Mouse (Mus musculus) fibroblast of lung, adult 2 months (primary cell): ENCODE measurements around the gene Klf6.

Experiments used
- DNase-seq: peaks from one replicate; pipeline ENCODE4 v3.0.0-alpha.2; 2011; ENCODE audit warnings: low read depth

Gene Klf6

DNA sequence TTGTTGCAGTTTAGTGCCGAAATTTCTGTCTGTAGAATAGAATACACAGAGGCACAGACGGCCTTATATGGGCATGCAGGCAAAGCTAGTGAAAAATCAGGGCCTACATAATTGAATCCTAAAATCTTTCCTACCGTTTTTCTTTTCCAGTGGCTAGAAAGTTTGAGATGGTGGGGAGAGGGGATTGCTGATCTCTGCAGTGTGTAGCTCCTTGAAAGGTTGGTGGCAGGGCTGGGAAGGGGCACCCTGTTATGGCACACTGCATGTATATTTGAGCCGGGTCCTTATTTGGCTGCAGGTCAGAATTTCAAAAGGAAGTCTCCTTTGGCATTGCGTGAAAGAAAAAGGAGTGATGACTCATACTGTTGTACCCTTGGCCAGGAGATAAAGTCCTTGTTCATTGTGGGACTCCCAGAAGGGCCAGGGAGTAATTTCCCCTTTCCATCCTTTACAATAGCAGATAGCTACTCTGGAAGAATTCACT is 2.2 kb downstream of the Klf6 start:
- DNase-seq, result no peak

DNA sequence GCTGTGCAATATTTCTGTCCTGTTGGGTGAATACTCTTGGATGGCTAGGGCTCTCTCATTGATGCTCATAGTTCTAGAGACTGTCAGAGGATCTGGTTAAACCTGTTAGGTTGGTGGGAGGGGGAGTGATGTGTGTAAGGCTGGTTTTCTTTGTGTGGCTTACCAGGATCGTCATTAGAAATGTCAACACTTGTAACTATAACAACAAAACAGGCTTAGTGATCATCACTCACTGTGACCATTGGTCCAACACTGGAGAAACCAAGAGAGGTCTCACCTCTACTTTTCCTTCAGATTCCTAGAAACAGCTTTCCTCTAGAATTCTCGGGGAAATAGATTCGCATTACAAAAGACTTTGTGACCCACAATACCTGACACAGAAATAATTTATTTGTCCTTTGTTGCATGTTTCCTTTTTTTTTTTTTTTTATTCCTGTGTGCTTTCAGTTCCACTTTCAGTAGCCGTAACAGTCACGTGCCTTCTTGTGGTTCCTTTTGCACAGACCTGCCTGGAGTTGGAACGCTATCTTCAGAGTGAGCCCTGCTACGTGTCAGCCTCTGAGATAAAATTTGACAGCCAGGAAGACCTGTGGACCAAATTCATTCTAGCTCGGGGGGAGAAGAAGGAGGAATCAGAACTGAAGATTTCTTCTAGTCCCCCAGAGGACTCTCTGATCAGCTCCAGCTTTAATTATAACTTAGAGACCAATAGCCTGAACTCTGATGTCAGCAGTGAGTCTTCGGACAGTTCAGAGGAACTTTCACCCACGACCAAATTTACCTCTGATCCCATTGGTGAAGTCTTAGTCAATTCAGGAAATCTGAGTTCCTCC is 3.2 kb downstream of the Klf6 start:
- DNase-seq, result no peak

DNA sequence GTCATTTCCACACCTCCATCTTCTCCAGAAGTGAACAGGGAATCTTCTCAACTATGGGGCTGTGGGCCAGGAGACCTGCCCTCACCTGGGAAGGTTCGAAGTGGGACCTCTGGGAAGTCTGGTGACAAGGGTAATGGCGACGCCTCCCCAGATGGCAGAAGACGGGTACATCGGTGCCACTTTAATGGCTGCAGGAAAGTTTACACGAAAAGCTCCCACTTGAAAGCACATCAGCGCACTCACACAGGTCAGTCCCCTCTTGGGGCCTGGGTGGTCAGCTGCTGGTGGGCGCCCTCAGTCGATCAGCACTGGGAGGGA is 3.8 kb downstream of the Klf6 start:
- no peak for DNase-seq

DNA sequence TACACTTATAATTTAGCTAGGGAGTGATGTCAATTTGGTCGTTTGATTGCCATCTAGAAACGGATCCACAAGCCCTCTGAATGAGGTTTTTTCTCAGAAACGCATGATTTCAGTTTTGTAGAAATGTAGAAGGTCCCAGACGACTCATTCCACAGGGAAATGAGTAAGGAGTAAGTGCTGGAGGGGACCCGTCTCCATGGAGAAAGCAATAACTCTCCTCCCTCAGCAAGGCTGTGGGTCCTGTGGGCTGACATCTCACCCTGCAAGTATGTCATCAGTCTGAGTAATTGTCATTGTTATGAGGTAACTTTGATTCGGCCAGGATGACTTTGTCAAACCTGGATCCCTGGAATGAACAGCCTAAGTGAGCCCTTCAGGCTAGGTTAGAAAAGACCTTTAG is 4.8 kb downstream of the Klf6 start:
- DNase-seq, result no peak

DNA sequence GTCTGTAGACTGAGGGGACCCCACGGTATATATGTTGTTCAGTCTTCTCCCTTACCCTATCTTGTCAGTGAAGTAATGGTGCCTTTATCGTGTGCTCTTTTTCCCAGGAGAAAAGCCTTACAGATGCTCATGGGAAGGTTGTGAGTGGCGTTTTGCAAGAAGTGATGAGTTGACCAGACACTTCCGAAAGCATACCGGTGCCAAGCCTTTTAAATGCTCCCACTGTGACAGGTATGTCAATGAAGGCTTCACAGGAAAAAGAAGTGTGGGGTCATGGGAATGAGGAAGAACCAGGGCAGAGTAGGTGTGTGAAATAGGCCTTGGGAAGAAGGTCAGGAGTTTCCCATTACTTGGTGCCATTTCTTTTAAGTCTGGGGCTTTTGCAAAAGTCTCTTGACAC is 5.2 kb downstream of the Klf6 start:
- DNase-seq, result no peak

DNA sequence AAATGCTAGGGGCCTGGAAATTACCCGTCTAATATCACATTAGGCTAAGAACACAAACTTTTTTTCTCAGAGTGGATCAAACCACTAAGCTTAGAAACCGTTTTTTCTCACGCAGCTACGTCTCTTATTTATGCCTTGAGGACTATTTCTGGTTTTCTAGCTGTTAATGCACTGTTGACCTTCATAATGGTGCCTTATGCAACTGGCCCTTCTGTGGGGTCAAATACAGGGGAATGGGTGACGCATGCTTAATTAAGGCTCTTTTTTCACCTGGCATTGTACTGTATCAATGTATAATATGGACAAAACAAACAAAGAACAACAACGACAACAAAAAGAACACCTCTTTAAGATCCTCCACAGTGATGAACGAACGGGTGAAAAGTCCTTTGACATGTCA is 7.1 kb downstream of the Klf6 start:
- no peak for DNase-seq

DNA sequence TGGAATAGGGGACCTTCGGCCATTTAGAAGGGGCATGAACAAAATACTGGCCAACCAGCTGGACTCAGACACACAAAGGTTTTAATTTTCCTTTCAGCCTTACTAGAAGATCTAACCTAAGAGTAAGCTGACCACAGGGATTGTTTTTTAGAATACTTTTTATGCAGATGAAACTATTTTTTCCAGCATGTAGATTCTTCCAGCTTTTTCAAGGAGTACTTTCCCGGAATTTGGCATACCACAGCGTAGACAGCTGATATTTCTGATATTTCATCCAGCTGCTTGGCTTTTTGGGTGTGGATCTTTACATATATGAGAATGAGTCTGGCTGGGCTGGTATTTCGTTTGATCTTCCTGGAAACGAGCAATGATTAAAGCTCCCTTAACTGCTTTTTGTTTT is 8.2 kb downstream of the Klf6 start:
- no peak for DNase-seq

DNA sequence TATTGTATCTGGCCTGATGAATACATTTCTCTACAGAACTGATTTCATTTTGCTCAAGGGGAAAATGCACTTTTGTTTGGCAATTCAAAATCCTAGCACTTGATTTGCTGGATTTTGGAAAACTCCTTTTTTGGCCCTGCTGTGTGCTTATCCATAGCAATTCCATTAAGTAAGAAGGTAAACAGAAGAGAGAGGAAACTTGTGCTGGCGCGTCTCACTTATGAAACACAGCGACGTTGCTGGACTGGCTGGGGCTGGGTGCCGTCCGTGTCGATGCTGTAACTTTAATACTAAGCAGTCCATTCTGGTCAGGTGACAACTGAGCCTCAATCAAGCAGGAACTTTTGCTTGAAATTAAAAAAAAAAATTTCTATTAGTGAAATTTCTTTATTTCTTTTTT is 8.6 kb downstream of the Klf6 start:
- DNase-seq, result no peak

DNA sequence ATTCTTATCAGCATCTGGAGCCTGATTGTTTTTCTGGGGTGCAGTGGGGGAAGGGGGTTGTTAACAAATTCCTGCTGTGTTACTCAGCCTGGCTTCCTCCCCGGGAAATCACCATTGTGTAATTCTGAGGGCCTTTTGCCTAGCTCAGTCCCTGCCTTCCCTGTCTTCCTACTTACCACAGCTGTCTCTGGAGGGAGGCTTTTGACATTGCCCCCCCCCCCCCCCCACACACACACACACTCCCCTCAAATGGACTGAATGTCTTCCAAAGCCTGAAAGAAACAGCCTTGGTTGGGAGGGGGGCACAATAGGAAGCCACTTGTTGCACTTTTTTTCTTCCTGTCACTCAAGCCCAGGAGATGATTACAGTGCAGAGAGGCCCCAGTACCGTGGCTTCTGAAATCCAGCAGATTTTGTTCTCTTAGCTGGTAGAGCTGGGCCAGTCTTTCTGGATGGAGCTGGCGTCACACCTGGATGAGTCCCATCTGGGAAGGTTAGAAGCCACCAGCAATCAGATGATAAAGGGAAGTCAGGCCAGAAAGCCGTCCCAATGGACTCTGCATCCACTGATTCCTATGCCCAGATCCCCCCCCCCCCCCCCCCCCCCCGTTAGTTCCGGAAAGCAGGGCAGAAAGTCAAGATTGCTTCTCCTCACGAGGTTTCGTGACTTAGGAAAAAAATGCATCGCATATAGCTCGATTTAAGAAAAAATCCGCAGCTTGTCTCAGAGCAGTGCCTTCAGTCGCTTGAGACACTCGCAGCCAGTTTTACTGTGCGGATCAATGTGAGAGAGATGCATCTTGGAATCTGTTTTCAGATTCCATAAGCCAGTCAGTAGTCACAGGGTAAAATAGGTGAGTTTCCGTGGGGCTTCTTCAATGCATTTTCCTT is 9.3 kb downstream of the Klf6 start:
- no peak for DNase-seq

DNA sequence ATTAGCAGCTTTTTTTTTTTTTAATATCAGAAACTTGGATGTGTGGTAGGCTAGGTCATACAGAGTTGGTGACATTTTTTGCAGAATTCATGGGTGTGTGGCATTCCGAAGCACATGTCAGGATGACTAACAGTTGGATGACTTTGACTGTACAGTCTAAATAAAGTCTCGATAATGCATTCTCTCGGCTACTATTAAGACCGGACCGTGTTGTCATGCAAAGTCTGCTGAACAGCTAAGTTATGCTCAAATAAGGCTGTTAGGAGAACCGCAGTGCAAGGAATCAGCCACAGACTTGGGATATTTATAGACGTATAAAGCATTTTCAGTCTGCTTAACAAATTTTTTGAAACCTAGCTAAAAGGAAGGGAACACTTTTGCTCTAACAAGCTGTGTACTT is 10.1 kb downstream of the Klf6 start:
- DNase-seq, result no peak

DNA sequence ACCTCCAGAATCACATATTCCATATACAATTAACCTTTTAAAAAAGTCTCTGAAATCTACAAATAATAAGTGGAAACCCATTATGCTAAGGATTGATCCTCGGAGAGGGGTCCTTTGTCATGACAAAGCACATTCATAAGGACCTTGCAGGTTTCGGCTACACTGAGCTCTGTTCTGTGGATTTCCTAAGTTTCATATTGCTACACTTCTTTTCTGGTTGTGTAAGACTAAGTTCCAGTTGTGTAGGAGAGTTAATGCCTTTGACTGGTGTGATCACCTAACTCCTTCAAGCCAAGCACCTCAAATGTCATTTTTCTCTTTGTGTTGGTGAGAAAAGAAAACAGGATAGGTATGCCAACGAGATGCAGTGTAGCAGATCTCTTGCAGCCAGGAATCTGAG is 12.4 kb downstream of the Klf6 start:
- DNase-seq, result no peak

DNA sequence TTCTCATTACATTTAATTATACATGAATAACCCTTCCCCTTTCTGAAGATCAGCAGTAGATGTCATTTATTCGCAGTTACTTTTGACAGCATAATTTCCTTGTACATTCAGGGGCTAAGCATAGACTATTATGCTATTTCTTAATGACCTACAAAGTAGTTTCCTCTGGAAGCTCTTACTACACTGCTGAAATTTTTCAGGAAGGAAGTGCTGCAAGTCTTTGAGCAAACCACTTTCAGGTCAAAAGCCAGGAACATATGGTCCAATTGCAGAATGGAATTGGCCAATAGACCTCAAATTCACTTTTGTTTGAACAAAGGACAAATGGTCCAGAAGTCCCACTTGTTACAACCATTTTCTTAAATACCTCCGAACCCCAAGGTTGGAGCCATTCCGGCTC is 14.2 kb downstream of the Klf6 start:
- DNase-seq, result no peak

DNA sequence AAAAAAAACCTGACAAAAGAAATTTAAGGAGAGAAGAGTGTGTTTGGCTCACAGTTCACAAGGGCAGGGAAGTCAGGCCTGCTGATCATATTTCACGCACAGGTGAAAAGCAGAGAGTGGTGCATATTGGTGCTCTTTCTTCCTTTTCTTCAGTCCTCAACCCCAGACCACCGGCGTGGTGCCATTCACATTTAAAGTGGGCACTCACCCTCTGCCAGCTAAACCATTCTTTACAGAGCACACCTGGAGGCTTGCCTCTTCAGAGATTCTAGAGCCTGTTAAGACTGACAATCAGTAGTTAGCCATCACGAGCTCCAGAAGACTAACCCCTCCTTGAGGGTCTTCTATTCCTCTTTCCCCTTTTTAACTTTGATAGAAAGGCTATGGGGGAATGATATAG is 17.5 kb downstream of the Klf6 start:
- DNase-seq, result no peak

DNA sequence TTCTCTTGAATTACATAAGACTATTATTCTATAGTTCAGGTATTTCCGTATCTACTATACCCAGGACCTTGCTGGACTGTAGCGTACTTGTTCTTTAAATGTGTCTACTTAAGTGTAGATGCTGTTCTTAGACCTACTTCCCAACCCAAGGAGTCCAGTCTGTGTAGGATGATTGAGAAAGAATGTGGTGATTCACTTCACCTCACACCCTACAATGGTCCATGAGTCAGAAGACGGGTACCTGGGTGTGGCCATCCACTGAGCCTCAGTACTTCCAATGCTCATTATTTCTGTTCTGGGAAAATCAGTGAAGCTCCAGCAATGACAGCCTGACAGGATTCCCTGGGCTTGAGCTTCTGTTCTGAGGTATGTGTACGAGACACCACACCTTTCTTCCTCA is 25.5 kb downstream of the Klf6 start:
- DNase-seq, result no peak

DNA sequence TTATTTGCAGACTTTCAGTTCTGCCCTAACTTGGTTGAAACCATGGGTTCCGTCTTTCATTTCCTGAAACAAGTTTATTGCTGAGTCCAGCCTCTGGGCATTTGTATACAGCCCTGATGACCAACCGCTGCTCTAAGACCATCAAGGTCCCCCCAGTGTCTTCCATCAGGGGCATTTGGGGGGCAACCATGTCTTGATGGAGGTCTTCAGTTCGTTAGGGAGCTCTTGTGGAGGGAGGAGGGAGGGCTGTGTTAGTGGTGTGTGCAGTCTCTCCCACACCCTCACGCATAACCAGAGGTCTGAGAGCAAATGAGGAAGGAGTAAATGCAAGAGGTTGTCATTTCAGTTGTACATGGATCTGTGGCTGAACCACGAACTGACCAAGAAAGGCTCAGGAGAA is 26.9 kb downstream of the Klf6 start:
- no peak for DNase-seq

DNA sequence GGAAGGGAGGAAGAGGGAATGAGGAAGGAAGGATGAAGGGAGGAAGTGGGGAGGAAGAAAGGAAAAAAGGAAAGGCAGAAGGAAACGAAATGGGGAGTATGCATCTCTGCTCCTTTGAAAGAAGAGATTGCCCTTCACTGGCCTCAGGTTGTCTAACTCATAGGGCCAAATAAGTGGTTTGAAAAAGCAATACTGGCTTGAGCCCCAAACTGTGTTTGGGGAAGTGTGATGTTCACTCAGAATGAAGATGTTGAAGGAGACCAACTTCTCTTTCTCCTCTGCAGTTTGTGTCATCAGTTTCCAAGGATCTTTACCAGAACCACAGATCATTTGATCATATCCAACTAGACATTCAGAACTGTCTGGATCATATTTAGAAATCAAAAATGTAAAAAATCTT is 27.4 kb downstream of the Klf6 start:
- no peak for DNase-seq

DNA sequence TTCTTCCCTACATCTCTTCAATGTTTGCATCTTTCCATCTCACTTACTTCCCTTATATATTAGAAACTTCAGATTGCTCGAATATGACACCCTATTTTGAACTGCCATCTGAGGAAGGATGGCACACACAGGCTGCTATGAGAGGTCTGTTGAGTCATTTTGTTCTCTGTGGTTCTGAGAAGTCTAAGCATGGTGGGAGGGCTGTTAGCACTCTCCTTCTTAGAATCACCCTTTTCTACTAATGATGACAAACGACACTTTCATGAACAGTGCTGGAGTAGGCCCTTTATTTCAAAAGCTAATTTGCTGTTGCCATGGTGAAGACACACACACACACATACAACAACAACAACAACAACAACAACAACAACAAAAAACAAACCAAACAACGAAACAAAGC is 28.8 kb downstream of the Klf6 start:
- DNase-seq, result no peak

DNA sequence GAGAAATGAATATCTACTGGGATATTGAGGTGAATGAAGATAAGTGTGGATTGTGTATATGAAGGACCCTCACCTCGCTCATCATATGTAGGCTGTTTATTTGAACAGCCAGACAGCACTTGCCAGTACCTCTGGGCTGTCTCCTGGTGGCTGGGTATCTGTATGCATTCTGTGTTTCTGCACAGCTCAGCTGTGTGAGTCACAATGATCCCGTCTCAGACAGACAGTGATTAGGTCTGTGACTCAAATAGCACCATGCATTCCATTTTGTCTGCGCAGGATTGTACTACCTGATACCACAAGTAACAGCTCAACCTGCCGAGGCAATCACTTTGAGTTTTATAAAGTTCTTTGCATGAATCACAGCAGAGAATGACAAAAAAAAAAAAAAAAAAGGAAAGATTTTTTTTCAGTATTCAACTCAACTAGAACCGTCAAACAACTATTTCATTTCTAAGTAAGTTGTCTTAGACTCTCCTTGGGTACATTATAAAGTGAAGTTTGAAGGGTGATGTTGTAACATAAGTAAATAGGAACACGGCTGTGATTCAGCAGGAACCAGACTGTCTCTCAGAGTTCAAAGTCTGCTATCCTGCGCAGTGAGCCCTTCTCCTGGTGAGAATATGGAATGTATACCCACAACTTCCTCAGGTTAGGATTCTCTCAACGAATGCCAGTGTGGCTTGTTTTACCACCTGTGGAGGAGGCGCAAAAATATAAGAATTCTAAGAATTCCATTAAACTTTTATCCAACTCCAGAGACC is 31.6 kb downstream of the Klf6 start:
- no peak for DNase-seq

DNA sequence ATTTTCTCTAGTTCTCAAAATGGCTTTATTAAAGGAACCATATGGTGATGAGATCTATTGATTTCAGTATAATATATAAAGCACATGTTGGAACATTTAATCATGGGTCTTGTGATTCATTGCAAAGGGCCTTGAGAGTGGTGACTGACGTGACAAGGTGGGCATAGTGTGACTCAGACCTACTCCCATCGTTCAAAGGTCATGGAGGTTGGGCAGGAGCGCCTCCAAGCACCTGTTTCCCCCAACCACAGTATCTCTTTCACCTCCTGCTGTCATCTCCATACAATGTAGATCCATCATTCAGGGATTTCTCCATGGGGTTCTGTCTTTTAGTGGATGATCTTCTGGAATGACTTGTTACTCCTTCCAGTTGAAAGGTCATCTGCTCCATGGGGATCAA is 33.6 kb downstream of the Klf6 start:
- DNase-seq, result no peak

DNA sequence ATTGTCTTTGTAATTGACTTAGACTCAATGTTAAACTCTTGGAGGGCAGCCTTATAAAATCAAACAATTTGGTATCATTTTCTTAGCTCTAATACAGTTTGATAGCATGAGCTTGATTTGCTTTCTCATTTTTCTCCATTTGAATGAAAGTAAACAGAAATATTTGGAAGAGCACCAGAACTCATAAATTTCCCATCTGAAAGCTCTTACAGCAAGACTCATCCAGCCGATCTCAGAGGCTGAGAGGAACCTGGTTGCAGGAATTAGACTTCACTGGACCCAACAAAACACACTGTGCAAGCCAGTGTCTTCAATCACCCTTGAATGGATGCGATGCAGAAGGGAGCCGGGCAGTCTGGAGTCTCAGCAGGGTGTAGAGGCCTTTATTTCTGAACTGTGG is 34.6 kb downstream of the Klf6 start:
- DNase-seq, result no peak

DNA sequence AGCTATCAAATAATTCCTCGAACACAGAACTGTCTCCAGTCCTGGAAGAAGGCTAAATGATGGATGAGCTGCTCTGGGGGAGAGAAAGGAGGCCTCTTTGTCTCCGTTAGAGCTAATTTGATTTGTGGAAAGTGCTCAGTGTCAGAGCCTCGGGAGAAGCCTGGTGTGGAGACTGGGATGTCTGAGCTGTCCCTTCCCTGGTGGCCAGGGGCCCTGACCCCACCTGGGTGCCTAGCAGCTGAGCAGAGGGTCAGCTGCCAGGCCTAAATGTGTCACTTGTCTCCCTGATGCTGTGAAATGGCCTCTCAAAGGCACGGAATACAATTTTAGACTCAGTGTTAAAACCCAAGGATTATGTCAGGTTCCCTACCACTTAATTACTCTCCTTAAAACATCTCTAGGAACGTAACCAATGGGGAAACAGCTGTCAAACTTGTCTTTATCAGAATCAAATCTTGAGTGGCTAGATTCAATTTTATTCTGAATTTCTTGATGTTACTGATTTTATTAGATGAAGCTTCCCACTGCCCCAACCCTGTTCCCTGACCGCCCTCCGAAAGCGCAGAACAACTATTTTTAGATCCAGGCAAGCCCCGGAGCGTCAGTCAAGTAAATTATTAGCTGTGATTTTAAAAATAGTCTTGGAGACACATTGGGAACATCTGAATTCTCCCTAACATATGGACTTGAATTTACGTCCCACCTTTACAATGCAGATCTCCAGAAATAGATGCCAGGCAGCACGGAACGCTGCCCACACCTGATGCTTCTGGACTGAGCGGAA is 36.1 kb downstream of the Klf6 start:
- DNase-seq, result no peak

DNA sequence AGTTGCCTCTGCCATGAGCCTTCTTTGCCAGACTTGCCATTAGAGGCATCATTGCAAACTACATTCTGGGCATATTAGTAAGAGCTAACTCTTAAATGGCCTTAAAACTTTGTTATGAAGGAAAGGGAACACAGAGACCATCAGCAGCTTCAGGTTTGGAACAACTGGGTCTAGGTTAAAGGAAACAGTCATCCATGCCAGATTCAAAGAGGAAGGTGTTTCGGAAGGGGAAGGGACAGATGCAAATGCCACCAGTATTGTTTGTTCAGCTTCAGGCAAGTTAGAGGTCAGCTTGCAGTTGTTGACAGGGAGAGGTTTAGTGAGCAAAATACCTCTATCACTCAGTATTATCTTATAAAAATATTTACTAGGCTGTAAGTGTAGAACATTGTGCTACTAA is 37.7 kb downstream of the Klf6 start:
- DNase-seq, result no peak
